Mouse (Mus musculus) small intestine, adult 2 months (tissue): Measurements from ENCODE around the gene Kcnc3. TPM values are rescaled to one million over a fixed set of nuclear protein-coding genes. Genes with fewer than 3 reads are reported as not detected.
A peak's percentile ranks its signal among the peaks of the same experiment; 100 is the strongest.

Source experiments
- H3K27ac ChIP-seq: fragments of 200-500 bp; 2 replicates; pipeline ENCODE4 v1.5.1; 2012; ENCODE audit warnings: low read depth, low read length, control low read depth, inconsistent platforms; ENCODE audit not compliant: insufficient read depth
- H3K27me3 ChIP-seq: fragments of 200-500 bp; 2 replicates; pipeline ENCODE4 v1.6.1; 2012; ENCODE audit warnings: mild to moderate bottlenecking, moderate library complexity, low read length, inconsistent platforms; ENCODE audit not compliant: control insufficient read depth, insufficient read depth
- H3K36me3 ChIP-seq: fragments of 200-500 bp; 2 replicates; pipeline ENCODE4 v1.6.1; 2012; ENCODE audit warnings: mild to moderate bottlenecking, low read length, control low read depth, inconsistent platforms; ENCODE audit not compliant: control insufficient read depth, insufficient read depth
- H3K4me1 ChIP-seq: fragments of 200-500 bp; 2 replicates; pipeline ENCODE4 v1.6.1; 2012; ENCODE audit warnings: low read length, inconsistent platforms, mixed read lengths; ENCODE audit not compliant: control insufficient read depth, insufficient read depth, insufficient read length
- H3K4me3 ChIP-seq: fragments of 200-500 bp; 2 replicates; pipeline ENCODE4 v1.5.1; 2012; ENCODE audit warnings: low read depth, mild to moderate bottlenecking, control low read depth, inconsistent platforms, low read length, moderate library complexity
- CTCF ChIP-seq: fragments of 200-500 bp; IDR thresholded peaks from 2 replicates; pipeline ENCODE4 v1.5.1; 2012; ENCODE audit warnings: low read depth, mild to moderate bottlenecking, control low read depth, inconsistent platforms, low read length, moderate library complexity, mixed read lengths; ENCODE audit not compliant: insufficient replicate concordance, insufficient read length; ENCODE audit errors: extremely low read depth
- POLR2A ChIP-seq: fragments of 200-500 bp; IDR thresholded peaks from 2 replicates; pipeline ENCODE4 v1.6.1; 2012; ENCODE audit warnings: low read depth, mild to moderate bottlenecking, control low read depth, inconsistent platforms, low read length, moderate library complexity
- WGBS: fragments of 180-500 bp; shearing (Covaris S2); methylation state at CpG from one replicate; pipeline ENCODE4 v1.1.7; 2018; 5-methylcytosine and 5-hydroxymethylcytosine counted together
- polyA plus RNA-seq: library from polyadenylated mRNA; depleted of rRNA; stranded (reverse); fragments of >200 nt; gene quantifications from 2 replicates; pipeline ENCODE4 v1.2.3, GENCODE M21; 2012

The Kcnc3 gene
- polyA plus RNA-seq, 1 experiment: 3.1 TPM

DNA sequence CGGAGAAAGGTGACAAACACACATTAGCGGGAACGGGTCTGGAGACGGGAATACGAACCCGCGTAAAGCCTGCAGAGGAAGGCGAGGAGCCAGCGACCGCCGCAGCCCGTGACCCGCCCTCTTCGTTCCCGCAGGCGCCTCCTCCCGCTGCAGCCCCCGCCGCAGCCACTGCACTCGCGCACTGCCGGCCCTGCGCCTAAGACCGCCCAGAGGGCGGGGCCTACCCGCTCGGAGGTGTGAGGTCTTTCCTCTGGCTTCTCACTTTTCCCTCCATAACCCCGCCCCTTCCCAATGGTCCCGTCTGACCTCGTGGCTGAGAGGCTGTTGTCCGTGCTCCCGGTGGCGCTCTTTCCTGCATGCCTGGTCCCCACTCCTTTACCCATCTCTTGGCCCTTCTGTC is 1.3 kb upstream of the Kcnc3 start:
- Histone ChIP-seq H3K36me3 (no peaks in the 10 kb centered on the region), H3K4me1 (peaks cover 25% of the 10 kb centered on the region), H3K27ac (no peak overlapping the region), H3K27me3 (peaks cover 49% of the 10 kb centered on the region), H3K4me3 (peak overlapping the region; percentile 61)
- 1% methylated on average over 33 of the region's 33 CpGs for WGBS
- no peak for TF ChIP-seq POLR2A
- no peak for TF ChIP-seq CTCF

- peaks cover 49% of the 10 kb centered on the region for H3K27me3 ChIP-seq
- WGBS: 13% methylated on average over 13 of the region's 13 CpGs
- TF ChIP-seq POLR2A (no peak), CTCF (no peak)
- H3K4me1 ChIP-seq: peaks cover 25% of the 10 kb centered on the region
- no peak overlapping the region for H3K27ac ChIP-seq
- H3K36me3 ChIP-seq: no peaks in the 10 kb centered on the region
- no peak overlapping the region for H3K4me3 ChIP-seq
These were observed 518 bp upstream of the Kcnc3 start for GRCm38 (mm10) chr7:44589946-44590345.

DNA sequence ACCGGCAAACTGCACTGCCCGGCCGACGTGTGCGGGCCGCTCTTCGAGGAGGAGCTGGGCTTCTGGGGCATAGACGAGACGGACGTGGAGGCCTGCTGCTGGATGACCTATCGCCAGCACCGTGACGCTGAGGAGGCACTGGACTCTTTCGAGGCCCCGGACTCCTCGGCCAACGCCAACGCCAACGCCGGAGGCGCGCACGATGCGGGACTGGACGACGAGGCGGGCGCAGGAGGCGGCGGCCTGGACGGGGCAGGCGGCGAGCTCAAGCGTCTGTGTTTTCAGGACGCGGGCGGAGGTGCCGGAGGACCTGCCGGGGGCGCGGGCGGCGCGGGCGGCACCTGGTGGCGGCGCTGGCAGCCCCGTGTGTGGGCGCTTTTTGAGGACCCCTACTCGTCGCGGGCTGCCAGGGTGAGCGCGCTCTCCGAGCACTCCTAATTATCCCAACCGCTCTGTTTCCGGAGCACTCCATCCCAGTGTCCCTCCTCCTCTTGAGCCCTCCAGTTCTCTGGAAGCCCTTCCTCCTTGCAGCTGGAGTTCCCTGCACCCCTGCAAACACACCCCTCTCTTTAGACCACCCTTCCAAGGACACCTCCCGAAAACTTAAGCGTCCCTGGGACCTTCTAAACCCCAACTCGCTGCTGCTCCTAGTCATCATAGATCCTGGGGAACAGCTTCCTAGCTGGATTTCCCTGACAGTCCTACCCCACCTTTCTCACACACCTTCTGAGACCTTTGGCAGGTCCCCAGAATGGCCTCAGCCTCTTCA is 1.1 kb downstream of the Kcnc3 start:
- H3K4me3 ChIP-seq: peak overlapping the region; percentile 66
- H3K27ac ChIP-seq: no peak overlapping the region
- peaks cover 41% of the 10 kb centered on the region for H3K27me3 ChIP-seq
- peaks cover 25% of the 10 kb centered on the region for H3K4me1 ChIP-seq
- no peaks in the 10 kb centered on the region for H3K36me3 ChIP-seq
- no peak for TF ChIP-seq CTCF
- TF ChIP-seq POLR2A: no peak
- 2% methylated on average over 58 of the region's 60 CpGs for WGBS

GRCm38 (mm10) chr7:44593051-44593450 is 2.6 kb downstream of the Kcnc3 start:
- Histone ChIP-seq H3K27ac (no peak overlapping the region), H3K27me3 (peaks cover 25% of the 10 kb centered on the region), H3K4me3 (no peak overlapping the region), H3K36me3 (no peaks in the 10 kb centered on the region), H3K4me1 (peaks cover 25% of the 10 kb centered on the region)
- WGBS: 12% methylated on average over 15 of the region's 15 CpGs
- TF ChIP-seq CTCF (no peak), POLR2A (no peak)

GRCm38 (mm10) chr7:44593775-44594174 is 3.3 kb downstream of the Kcnc3 start:
- H3K36me3 ChIP-seq: no peaks in the 10 kb centered on the region
- H3K27me3 ChIP-seq: peaks cover 19% of the 10 kb centered on the region
- H3K4me3 ChIP-seq: no peak overlapping the region
- WGBS: under 1% methylated on average over 22 of the region's 22 CpGs
- no peak overlapping the region for H3K27ac ChIP-seq
- TF ChIP-seq POLR2A (no peak), CTCF (no peak)
- peaks cover 25% of the 10 kb centered on the region for H3K4me1 ChIP-seq

- 72% methylated on average over 6 of the region's 6 CpGs for WGBS
- H3K27me3 ChIP-seq: peaks cover 16% of the 10 kb centered on the region
- no peaks in the 10 kb centered on the region for H3K36me3 ChIP-seq
- no peak overlapping the region for H3K27ac ChIP-seq
- no peak overlapping the region for H3K4me3 ChIP-seq
- TF ChIP-seq POLR2A (no peak), CTCF (no peak)
- H3K4me1 ChIP-seq: peaks cover 23% of the 10 kb centered on the region
These were observed 3.8 kb downstream of the Kcnc3 start for GRCm38 (mm10) chr7:44594291-44594690.

- H3K4me3 ChIP-seq: no peak overlapping the region
- no peaks in the 10 kb centered on the region for H3K36me3 ChIP-seq
- H3K27ac ChIP-seq: no peak overlapping the region
- peaks cover 18% of the 10 kb centered on the region for H3K4me1 ChIP-seq
- WGBS: 92% methylated on average over 20 of the region's 20 CpGs
- peaks cover 16% of the 10 kb centered on the region for H3K27me3 ChIP-seq
- no peak for TF ChIP-seq CTCF
- no peak for TF ChIP-seq POLR2A
These were observed 4.7 kb downstream of the Kcnc3 start for GRCm38 (mm10) chr7:44595131-44595561.
